Mouse (Mus musculus) CH12.LX (cell line): ENCODE measurements at regions not wholly inside any gene's neighbourhood (a gene's known extent, or its start where the extent isn't known, plus 50 kb on each side); places are given as distances from the start of the nearest gene placed in this dataset.

Experiments
- DNase-seq: peaks from one replicate; pipeline ENCODE4 v3.0.0-alpha.2; 2013; ENCODE audit errors: extremely low read depth
- H3K27ac ChIP-seq: 2 replicates; pipeline ENCODE4 v1.5.1; 2012; ENCODE audit warnings: low read depth, mild to moderate bottlenecking, control low read depth, moderate library complexity; ENCODE audit not compliant: insufficient read depth
- H3K27me3 ChIP-seq: replicated peaks from 2 replicates; pipeline ENCODE3; 2012; ENCODE audit warnings: inconsistent platforms
- H3K36me3 ChIP-seq, 2 experiments: replicated peaks in 1 of 2; 2 replicates each; pipeline versions ENCODE3 to v1.6.1; 2012; ENCODE audit warnings: inconsistent platforms in 1 of 2, low read length in 1 of 2, mild to moderate bottlenecking in 1 of 2, mixed read lengths in 1 of 2, moderate library complexity in 1 of 2; ENCODE audit not compliant: control insufficient read depth in 1 of 2, insufficient read depth in 1 of 2
- H3K4me1 ChIP-seq, 2 experiments: 2 replicates each; pipeline ENCODE4 v1.6.1; 2012; ENCODE audit warnings: inconsistent platforms in 1 of 2, moderate library complexity in 1 of 2; ENCODE audit not compliant: insufficient read depth in 2 of 2, control insufficient read depth in 1 of 2
- H3K4me2 ChIP-seq: 2 replicates; pipeline ENCODE4 v1.6.1; 2012; ENCODE audit warnings: low read depth, mild to moderate bottlenecking, control low read depth; ENCODE audit not compliant: poor library complexity, insufficient read depth, severe bottlenecking
- H3K4me3 ChIP-seq, 3 experiments: fragments of 150-350 bp in 1 of 3; sonication (generic) in 1 of 3; replicated peaks in 1 of 3; 2 replicates each; pipeline versions ENCODE3 to v1.5.1; 2011 to 2012; ENCODE audit warnings: low read depth in 2 of 3, low read length in 2 of 3, mild to moderate bottlenecking in 2 of 3, moderate library complexity in 2 of 3, control low read depth in 1 of 3, improper control_type of control experiment in 1 of 3, inconsistent platforms in 1 of 3, mixed read lengths in 1 of 3; ENCODE audit not compliant: poor library complexity in 1 of 3
- H3K79me2 ChIP-seq: replicated peaks from 2 replicates; pipeline ENCODE4 v1.6.1; 2012; ENCODE audit warnings: mild to moderate bottlenecking, moderate library complexity; ENCODE audit not compliant: control insufficient read depth, poor library complexity, insufficient read depth, severe bottlenecking; ENCODE audit errors: extremely low read depth
- H3K9ac ChIP-seq: 2 replicates; pipeline ENCODE4 v1.6.1; 2012; ENCODE audit warnings: low read depth, mild to moderate bottlenecking, control low read depth, moderate library complexity; ENCODE audit not compliant: insufficient read depth
- H3K9me3 ChIP-seq: replicated peaks from 2 replicates; pipeline ENCODE3; 2012; ENCODE audit warnings: low read length, inconsistent platforms, mixed read lengths
- E2F4 ChIP-seq: IDR thresholded peaks from 2 replicates; pipeline ENCODE4 v1.6.1; 2011; ENCODE audit warnings: low read depth, low read length, improper control_type of control experiment; ENCODE audit not compliant: insufficient replicate concordance
- EP300 ChIP-seq: IDR thresholded peaks from 2 replicates; pipeline ENCODE4 v1.6.1; 2011; ENCODE audit warnings: low read length, improper control_type of control experiment
- GABPA ChIP-seq: IDR thresholded peaks from 2 replicates; pipeline ENCODE4 v1.6.1; 2012; ENCODE audit warnings: low read depth, low read length, improper control_type of control experiment, inconsistent platforms; ENCODE audit not compliant: insufficient replicate concordance
- HCFC1 ChIP-seq: IDR thresholded peaks from 2 replicates; pipeline ENCODE4 v1.6.1; 2012; ENCODE audit warnings: low read depth, mild to moderate bottlenecking, inconsistent platforms, low read length, improper control_type of control experiment
- IRF4 ChIP-seq: IDR thresholded peaks from 2 replicates; pipeline ENCODE4 v1.6.1; 2014; ENCODE audit warnings: low read depth, mild to moderate bottlenecking, inconsistent platforms, low read length, improper control_type of control experiment
- MAFK ChIP-seq: IDR thresholded peaks from 2 replicates; pipeline ENCODE4 v1.6.1; 2011; ENCODE audit warnings: low read length, improper control_type of control experiment; ENCODE audit not compliant: insufficient replicate concordance
- MAZ ChIP-seq: IDR thresholded peaks from 2 replicates; pipeline ENCODE4 v1.6.1; 2012; ENCODE audit warnings: low read depth, mild to moderate bottlenecking, inconsistent platforms, low read length, improper control_type of control experiment, moderate library complexity
- MEF2A ChIP-seq: IDR thresholded peaks from 2 replicates; pipeline ENCODE4 v1.6.1; 2014; ENCODE audit warnings: low read depth, mild to moderate bottlenecking, inconsistent platforms, low read length, improper control_type of control experiment, borderline replicate concordance
- MXI1 ChIP-seq: IDR thresholded peaks from 2 replicates; pipeline ENCODE4 v1.6.1; 2011; ENCODE audit warnings: mild to moderate bottlenecking, low read depth, low read length, improper control_type of control experiment
- MYC ChIP-seq: IDR thresholded peaks from 2 replicates; pipeline ENCODE4 v1.6.1; 2011; ENCODE audit warnings: low read depth, mild to moderate bottlenecking, improper control_type of control experiment, low read length
- NELFE ChIP-seq: IDR thresholded peaks from 2 replicates; pipeline ENCODE4 v1.6.1; 2011; ENCODE audit warnings: low read depth, low read length, improper control_type of control experiment
- NRF1 ChIP-seq: IDR thresholded peaks from 2 replicates; pipeline ENCODE4 v1.6.1; 2014; ENCODE audit warnings: low read depth, mild to moderate bottlenecking, inconsistent platforms, low read length, improper control_type of control experiment, moderate library complexity
- PAX5 ChIP-seq: IDR thresholded peaks from 2 replicates; pipeline ENCODE4 v1.6.1; 2012; ENCODE audit warnings: low read length, inconsistent platforms, mixed read lengths
- POLR2A ChIP-seq: IDR thresholded peaks from 2 replicates; pipeline ENCODE4 v1.6.1; 2011; ENCODE audit warnings: low read depth, mild to moderate bottlenecking, improper control_type of control experiment, low read length
- POLR2AphosphoS2 ChIP-seq: IDR thresholded peaks from 2 replicates; pipeline ENCODE4 v1.6.1; 2011; ENCODE audit warnings: low read depth, low read length, improper control_type of control experiment
- RAD21 ChIP-seq: IDR thresholded peaks from 2 replicates; pipeline ENCODE4 v1.6.1; 2011; ENCODE audit warnings: low read depth, mild to moderate bottlenecking, low read length, improper control_type of control experiment, moderate library complexity
- RCOR1 ChIP-seq: conservative IDR thresholded peaks from 2 replicates; pipeline ENCODE4 v1.6.1; 2012; ENCODE audit warnings: low read depth, mild to moderate bottlenecking, inconsistent platforms, low read length, improper control_type of control experiment
- SIN3A ChIP-seq: IDR thresholded peaks from 2 replicates; pipeline ENCODE4 v1.6.1; 2012; ENCODE audit warnings: low read length, improper control_type of control experiment, inconsistent platforms
- SMC3 ChIP-seq: IDR thresholded peaks from 2 replicates; pipeline ENCODE4 v1.6.1; 2011; ENCODE audit warnings: low read depth, low read length, improper control_type of control experiment
- TCF12 ChIP-seq: IDR thresholded peaks from 2 replicates; pipeline ENCODE4 v1.6.1; 2014; ENCODE audit warnings: low read depth, mild to moderate bottlenecking, inconsistent platforms, low read length, improper control_type of control experiment
- UBTF ChIP-seq: IDR thresholded peaks from 2 replicates; pipeline ENCODE4 v1.6.1; 2012; ENCODE audit warnings: low read depth, mild to moderate bottlenecking, inconsistent platforms, low read length, improper control_type of control experiment, moderate library complexity
- USF1 ChIP-seq: IDR thresholded peaks from 2 replicates; pipeline ENCODE4 v1.6.1; 2014; ENCODE audit warnings: low read depth, mild to moderate bottlenecking, inconsistent platforms, low read length, improper control_type of control experiment
- USF2 ChIP-seq: conservative IDR thresholded peaks from 2 replicates; pipeline ENCODE4 v1.6.1; 2011; ENCODE audit warnings: low read depth, low read length, improper control_type of control experiment
- ZC3H11A ChIP-seq: IDR thresholded peaks from 2 replicates; pipeline ENCODE4 v1.6.1; 2012; ENCODE audit warnings: low read depth, mild to moderate bottlenecking, inconsistent platforms, low read length, improper control_type of control experiment
- ZKSCAN1 ChIP-seq: IDR thresholded peaks from 2 replicates; pipeline ENCODE4 v1.6.1; 2012; ENCODE audit warnings: low read depth, inconsistent platforms, low read length, improper control_type of control experiment, borderline replicate concordance
- ZMIZ1 ChIP-seq: IDR thresholded peaks from 2 replicates; pipeline ENCODE4 v1.6.1; 2012; ENCODE audit warnings: low read depth, mild to moderate bottlenecking, inconsistent platforms, low read length, improper control_type of control experiment
- ZNF384 ChIP-seq: IDR thresholded peaks from 2 replicates; pipeline ENCODE4 v1.6.1; 2012; ENCODE audit warnings: low read depth, low read length, improper control_type of control experiment, inconsistent platforms
- dilution Hi-C: fragments of 300-500 bp; cut with MboI; formaldehyde crosslinking; loops from 2 replicates; pipeline ENCODE4 v1.14.3; 2020; ENCODE audit warnings: low sequenced_read_pairs; ENCODE audit not compliant: extremely low pct_unique_long_range_greater_than_20kb, extremely low pct_ligation_motif_present
- in situ Hi-C: fragments of 300-500 bp; cut with MboI; formaldehyde crosslinking; loops from 3 replicates; pipeline ENCODE4 v1.14.3; 2019; ENCODE audit warnings: low sequenced_read_pairs, low pct_ligation_motif_present, low pct_unique_long_range_greater_than_20kb, mixed read lengths

GRCm38 (mm10) chr3:34466312-34466711 lies 183.9 kb upstream of the Sox2 start:
- Histone ChIP-seq H3K79me2 (no peaks in the 10 kb centered on the region), H3K4me1 (no peaks in the 10 kb centered on the region), H3K9me3 (no peaks in the 10 kb centered on the region), H3K27ac (no peak overlapping the region), H3K9ac (no peak overlapping the region), H3K4me3 (no peak overlapping the region), H3K27me3 (no peaks in the 10 kb centered on the region), H3K4me2 (no peak overlapping the region), H3K36me3 (no peaks in the 10 kb centered on the region)
- no peak for DNase-seq
- dilution Hi-C loops, result no loop called here
- in situ Hi-C loops, result no loop called here
- TF ChIP-seq MYC (no peak), MAZ (no peak), RCOR1 (no peak), HCFC1 (no peak), MXI1 (no peak), USF1 (no peak), NRF1 (no peak), POLR2AphosphoS2 (no peak), E2F4 (no peak), IRF4 (no peak), ZMIZ1 (no peak), POLR2A (no peak), UBTF (no peak), MAFK (no peak), PAX5 (no peak), ZC3H11A (no peak)

GRCm38 (mm10) chr3:34465040-34465831 lies 185.0 kb upstream of the Sox2 start:
- Histone ChIP-seq H3K79me2 (no peaks in the 10 kb centered on the region), H3K27ac (no peak overlapping the region), H3K9me3 (no peaks in the 10 kb centered on the region), H3K4me3 (no peak overlapping the region), H3K27me3 (no peaks in the 10 kb centered on the region), H3K4me1 (no peaks in the 10 kb centered on the region), H3K36me3 (no peaks in the 10 kb centered on the region), H3K9ac (no peak overlapping the region), H3K4me2 (no peak overlapping the region)
- TF ChIP-seq UBTF (no peak), USF2 (no peak), RAD21 (no peak), RCOR1 (no peak), ZKSCAN1 (no peak), POLR2A (no peak), SMC3 (no peak), ZNF384 (no peak), ZMIZ1 (no peak), MEF2A (no peak), SIN3A (no peak), TCF12 (no peak), MXI1 (no peak), EP300 (no peak), POLR2AphosphoS2 (no peak), USF1 (no peak), NELFE (no peak), NRF1 (no peak), ZC3H11A (no peak), GABPA (no peak)
- in situ Hi-C loops (no loop called here), dilution Hi-C loops (no loop called here)
- DNase-seq, result no peak
